Mouse (Mus musculus) frontal cortex, postnatal 10 days (tissue): ENCODE measurements at regions not wholly inside any gene's neighbourhood (a gene's known extent, or its start where the extent isn't known, plus 50 kb on each side); places are given as distances from the start of the nearest gene placed in this dataset.

Source experiments
- DNase-seq, 2 experiments: peaks; one replicate each; pipeline ENCODE4 v3.0.0; 2022; ENCODE audit warnings: low spot score in 2 of 2, mixed read lengths in 1 of 2

DNA sequence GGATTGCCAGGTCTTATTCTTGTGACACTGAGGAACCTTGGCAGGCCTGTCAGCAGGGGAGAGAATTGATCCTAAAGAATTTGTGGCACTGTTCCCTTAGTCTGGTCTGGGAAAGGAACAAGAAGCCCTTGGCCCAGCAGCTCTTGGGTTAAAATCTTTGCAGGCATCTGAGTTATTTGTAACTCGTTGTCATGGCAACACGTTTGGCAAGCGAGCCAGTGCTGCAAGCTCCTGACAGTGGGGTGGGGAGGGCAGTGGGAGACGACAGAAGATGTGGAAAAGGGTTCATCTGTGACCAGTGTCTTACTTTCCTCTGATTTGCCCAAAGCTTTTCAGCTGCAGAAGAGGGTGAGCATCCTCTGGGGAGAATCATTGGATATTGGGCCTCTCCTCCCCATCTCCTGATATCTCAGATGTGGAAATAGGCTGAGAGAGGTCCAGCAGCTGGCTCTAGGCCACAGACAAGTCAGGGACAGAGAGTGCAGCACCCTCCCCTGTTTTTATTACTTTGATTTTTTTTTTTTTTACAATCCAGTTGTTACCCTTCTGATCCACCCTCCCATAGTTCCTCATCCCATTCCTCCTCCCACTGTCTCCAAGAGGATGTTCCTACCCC lies 92.4 kb upstream of the Huwe1 start:
- DNase-seq: peak; percentile 52 to 75
